Mouse (Mus musculus): ENCODE measurements around the gene Ttc25.
"Not testable (repeated sequence)": the region's sequence is repeated elsewhere in the genome, so short reads cannot be mapped to it uniquely, and the experiment has no call there.

Gene Ttc25

DNA sequence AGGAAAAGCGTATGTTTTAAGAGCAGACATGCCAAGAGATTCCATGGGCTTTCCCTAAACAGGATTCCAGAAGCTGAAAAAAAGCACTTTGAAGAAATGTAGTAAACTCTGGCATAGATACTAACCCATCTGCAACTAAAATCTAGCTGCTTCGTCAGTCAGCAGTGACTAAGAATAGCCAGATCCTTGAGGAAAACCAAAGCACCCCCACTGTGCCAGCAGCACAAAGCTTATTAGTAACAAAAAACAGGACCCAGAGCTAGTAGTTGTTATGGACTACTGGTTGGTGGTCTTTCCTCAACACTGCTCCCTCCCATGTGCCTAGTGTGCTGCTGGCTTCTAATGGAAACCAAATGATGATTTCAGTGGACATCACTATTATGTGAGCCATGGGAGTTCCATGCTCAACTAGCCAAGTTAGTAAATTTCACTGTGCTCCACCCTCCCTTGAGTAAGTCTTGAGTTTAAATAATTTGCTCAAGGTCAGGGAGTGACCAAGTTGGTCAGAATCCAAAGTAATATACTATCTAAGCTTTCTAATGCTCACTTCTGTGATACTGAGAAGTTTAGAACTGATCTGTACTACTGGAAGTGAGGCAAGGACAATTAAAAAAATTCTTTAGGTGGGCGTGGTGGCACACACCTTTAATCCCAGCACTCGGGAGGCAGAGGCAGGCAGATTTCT lies 59.1 kb downstream of the Ttc25 start:
- no peak for DNase-seq (ENCODE audit: low read depth)

- DNase-seq (ENCODE audit: low read depth), result no peak
These were observed 60.0 kb downstream of the Ttc25 start for GRCm38 (mm10) chr11:100605451-100605850.

DNA sequence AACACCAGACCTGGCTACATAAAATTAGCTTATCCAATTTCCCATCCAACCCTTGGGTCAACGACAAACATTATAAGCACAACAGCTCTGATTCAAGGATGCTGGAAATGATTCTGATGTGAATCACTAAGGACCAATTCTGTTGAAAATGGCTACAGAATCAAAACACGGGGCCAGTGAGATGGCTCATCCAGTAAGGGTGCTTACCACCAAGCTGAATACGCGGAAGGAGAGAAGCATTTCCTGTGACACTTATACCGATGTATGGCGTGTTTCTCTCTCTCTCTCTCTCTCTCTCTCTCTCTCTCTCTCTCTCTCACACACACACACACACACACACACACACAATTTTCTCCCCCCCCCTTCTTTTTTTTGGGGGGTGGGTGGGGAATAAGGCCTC lies 61.7 kb downstream of the Ttc25 start:
- DNase-seq (ENCODE audit: low read depth), result peak; percentile 66

DNA sequence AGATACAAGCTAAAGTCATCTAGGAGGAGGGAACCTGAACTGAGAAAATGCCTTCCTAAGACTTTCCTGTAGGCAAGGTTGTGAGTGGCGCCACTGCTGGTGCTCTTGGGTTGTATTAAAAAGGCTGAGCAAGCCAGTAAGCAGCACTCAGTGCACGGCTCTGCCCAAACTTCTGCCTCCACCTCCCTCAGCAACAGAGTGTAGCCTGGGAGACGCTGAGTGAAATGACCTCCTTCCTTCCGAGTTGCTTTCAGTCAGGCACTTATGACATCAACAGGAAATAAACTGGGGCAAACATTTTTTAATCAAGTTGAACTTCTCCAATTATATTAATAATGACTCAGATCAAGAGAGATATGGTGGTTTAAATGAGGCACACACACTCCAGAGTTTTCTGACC lies 63.4 kb downstream of the Ttc25 start:
- DNase-seq (ENCODE audit: low read depth), result peak; percentile 66

- no peak for DNase-seq (ENCODE audit: low read depth)
These were observed 64.1 kb downstream of the Ttc25 start for GRCm38 (mm10) chr11:100609355-100609996.

GRCm38 (mm10) chr11:100609997-100610680 lies 64.7 kb downstream of the Ttc25 start:
- DNase-seq (ENCODE audit: low read depth), result peak; percentile 80

DNA sequence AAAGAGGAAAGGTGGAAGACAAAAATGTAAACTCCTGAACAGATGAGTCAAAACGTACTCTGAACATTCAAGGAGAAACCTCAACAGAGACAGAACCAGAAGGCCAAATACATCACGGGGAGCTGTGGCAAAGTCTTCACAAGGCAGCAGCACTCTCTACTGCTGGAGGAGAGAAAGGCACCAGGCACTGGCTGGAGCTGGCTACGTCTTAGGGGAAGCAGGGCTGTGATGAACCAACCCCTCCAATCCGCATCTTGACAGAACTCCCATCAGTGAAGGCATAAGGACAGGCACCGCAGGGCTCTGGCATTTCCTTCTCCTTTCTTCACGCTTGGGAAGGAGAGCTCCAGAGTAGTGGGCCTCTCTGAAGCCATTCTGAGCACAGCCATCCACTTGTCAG lies 66.2 kb downstream of the Ttc25 start:
- DNase-seq (ENCODE audit: low read depth), result peak; percentile 57

GRCm38 (mm10) chr11:100613241-100613640 lies 67.8 kb downstream of the Ttc25 start:
- DNase-seq (ENCODE audit: low read depth), result peak; percentile 34

DNA sequence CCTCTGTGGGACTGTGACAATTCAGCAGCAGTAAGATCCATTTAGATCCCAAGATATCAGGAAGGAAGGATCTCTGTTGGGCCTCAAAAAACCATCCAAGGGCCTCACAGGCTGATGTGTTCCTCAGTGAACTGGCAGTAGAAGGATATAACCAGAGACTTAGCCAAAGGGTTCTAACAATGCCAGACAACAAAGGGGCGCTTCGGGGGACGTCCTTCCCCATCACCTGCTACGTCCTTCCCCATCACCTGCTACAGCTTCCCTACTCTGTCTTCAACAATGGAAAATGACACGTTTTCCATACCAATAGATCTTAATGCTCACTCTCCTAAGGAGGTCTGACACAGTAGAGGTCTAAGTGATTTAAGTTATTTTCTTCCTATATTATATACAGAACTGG lies 70.9 kb downstream of the Ttc25 start:
- DNase-seq (ENCODE audit: low read depth), result no peak

- not testable (repeated sequence) for DNase-seq (ENCODE audit: low read depth)
These were observed 71.4 kb downstream of the Ttc25 start for GRCm38 (mm10) chr11:100616836-100617235.

GRCm38 (mm10) chr11:100617480-100617879 lies 72.1 kb downstream of the Ttc25 start:
- DNase-seq (ENCODE audit: low read depth), result no peak

DNA sequence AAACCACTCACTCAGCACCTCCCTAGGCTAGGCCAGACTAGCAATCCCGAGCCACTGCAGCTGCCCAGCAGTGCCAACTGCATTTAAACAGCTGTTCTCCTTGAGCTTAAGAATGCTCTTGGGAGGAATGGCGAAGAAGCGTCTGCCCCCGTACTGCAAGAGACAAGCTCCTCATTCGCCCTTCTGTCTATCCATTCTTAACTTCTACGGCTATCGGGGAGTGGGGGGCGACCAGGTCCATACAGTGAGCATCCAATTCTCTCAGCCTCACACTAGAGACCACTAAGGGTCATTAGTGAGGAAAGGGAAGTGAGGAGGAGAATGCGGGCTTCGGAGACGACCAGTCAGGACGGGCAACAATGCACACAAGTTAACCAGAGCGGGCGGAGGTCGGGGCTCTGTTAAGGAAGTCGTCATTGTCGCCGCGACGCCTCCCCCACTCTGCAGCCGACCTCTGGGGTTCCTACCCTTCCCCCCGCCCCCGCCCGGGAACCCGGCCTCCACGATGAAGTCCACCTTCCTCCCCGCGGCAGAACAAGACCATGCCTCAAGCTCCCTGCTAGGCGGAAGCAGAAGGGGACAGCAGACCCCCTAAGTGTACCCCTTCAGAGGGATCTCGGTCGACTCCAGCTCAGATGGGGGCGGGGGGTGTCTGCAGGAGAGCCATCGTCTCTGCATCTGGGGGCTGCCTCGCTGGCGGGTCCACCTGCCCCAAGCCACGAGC lies 73.5 kb downstream of the Ttc25 start, which contains the start of gene Nkiras2:
Gene Nkiras2, plus strand, starts transcription at position 484 of the 724 bp plus-strand sequence.
- peak; percentile 82 for DNase-seq (ENCODE audit: low read depth)

DNA sequence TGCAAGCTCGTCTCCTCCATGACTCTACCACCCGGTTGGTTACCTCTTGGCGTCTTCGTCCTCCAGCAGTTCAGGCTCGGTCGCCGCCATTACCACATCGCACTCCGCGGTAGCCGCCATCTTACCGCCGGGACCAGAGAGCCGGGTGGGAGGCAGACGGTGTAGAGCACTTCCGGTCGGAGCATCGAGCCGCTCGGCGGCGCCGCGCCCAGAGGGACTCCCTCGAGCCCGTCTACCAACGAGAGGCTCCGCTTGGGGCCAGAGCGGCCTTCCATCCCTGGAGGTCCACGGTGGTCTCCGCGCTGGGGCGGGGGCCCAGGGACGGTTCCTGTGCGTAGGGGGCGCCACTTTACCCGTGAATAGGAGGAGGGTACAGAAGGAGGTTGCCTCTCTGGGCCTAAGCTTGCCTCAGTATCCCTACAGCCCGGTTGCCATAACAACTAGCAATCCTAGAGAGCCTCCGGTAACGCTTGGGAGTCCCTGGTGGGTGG lies 74.1 kb downstream of the Ttc25 start:
- peak; percentile 92 for DNase-seq (ENCODE audit: low read depth)

- peak; percentile 83 for DNase-seq (ENCODE audit: low read depth)
These were observed 74.6 kb downstream of the Ttc25 start, which contains the start of gene Dnajc7 for GRCm38 (mm10) chr11:100619982-100620381. Gene Dnajc7 (minus strand): TSS chr11:100620168.

Measured in naive thymus-derived CD4-positive, alpha-beta T cell, adult 2 months (primary cell).